Mouse (Mus musculus) cerebral cortex, adult 2 months (tissue): ENCODE results near the gene Pla2g4e.

Experiments
- WGBS: fragments of 180-500 bp; shearing (Covaris S2); methylation state at CpG from one replicate; pipeline ENCODE4 v1.1.7; 2018; 5-methylcytosine and 5-hydroxymethylcytosine counted together

The Pla2g4e gene

GRCm38 (mm10) chr2:120153586-120154360, 91.4 kb downstream of the Pla2g4e start:
- WGBS: 7% methylated on average over 38 of the region's 38 CpGs

- 87% methylated on average over 3 of the region's 3 CpGs for WGBS
Measured at GRCm38 (mm10) chr2:120150571-120150970, 94.6 kb downstream of the Pla2g4e start.

- 81% methylated on average over 7 of the region's 7 CpGs for WGBS
Measured at GRCm38 (mm10) chr2:120149634-120150033, 95.5 kb downstream of the Pla2g4e start.

- 87% methylated on average over 3 of the region's 3 CpGs for WGBS
Measured at GRCm38 (mm10) chr2:120147999-120148398, 97.1 kb downstream of the Pla2g4e start.

- 82% methylated on average over 2 of the region's 2 CpGs for WGBS
Measured at GRCm38 (mm10) chr2:120147364-120147763, 97.8 kb downstream of the Pla2g4e start.

- 80% methylated on average over 2 of the region's 2 CpGs for WGBS
Measured at GRCm38 (mm10) chr2:120146543-120146942, 98.6 kb downstream of the Pla2g4e start.

- WGBS: 97% methylated on average over 4 of the region's 4 CpGs
Measured at GRCm38 (mm10) chr2:120144390-120144789, 100.7 kb downstream of the Pla2g4e start.

- 82% methylated on average over 5 of the region's 5 CpGs for WGBS
Measured at GRCm38 (mm10) chr2:120142336-120142735, 102.8 kb downstream of the Pla2g4e start.

- 97% methylated on average over 1 of the region's 1 CpGs for WGBS
Measured at GRCm38 (mm10) chr2:120141671-120142070, 103.5 kb downstream of the Pla2g4e start.

GRCm38 (mm10) chr2:120140326-120140725, 104.8 kb downstream of the Pla2g4e start:
- 78% methylated on average over 5 of the region's 5 CpGs for WGBS

GRCm38 (mm10) chr2:120139091-120139490, 106.0 kb downstream of the Pla2g4e start:
- 87% methylated on average over 1 of the region's 1 CpGs for WGBS

- 81% methylated on average over 5 of the region's 5 CpGs for WGBS
Measured at GRCm38 (mm10) chr2:120137281-120137680, 107.9 kb downstream of the Pla2g4e start.

GRCm38 (mm10) chr2:120131881-120132280, 113.3 kb downstream of the Pla2g4e start:
- WGBS: 73% methylated on average over 1 of the region's 1 CpGs

GRCm38 (mm10) chr2:120129252-120129908, 115.8 kb downstream of the Pla2g4e start:
- 71% methylated on average over 8 of the region's 8 CpGs for WGBS

- 69% methylated on average over 1 of the region's 1 CpGs for WGBS
Measured at GRCm38 (mm10) chr2:120128611-120129051, 116.5 kb downstream of the Pla2g4e start.

- 78% methylated on average over 1 of the region's 1 CpGs for WGBS
Measured at GRCm38 (mm10) chr2:120126901-120127300, 118.2 kb downstream of the Pla2g4e start.

- WGBS: 77% methylated on average over 4 of the region's 4 CpGs
Measured at GRCm38 (mm10) chr2:120126408-120126807, 118.7 kb downstream of the Pla2g4e start.

GRCm38 (mm10) chr2:120125461-120125860, 119.7 kb downstream of the Pla2g4e start:
- WGBS: 100% methylated on average over 1 of the region's 1 CpGs

- WGBS: 76% methylated on average over 2 of the region's 2 CpGs
Measured at GRCm38 (mm10) chr2:120124946-120125345, 120.2 kb downstream of the Pla2g4e start.

GRCm38 (mm10) chr2:120124096-120124495, 121.0 kb downstream of the Pla2g4e start:
- WGBS: 48% methylated on average over 1 of the region's 1 CpGs

- 72% methylated on average over 6 of the region's 6 CpGs for WGBS
Measured at GRCm38 (mm10) chr2:120122983-120123382, 122.2 kb downstream of the Pla2g4e start.

GRCm38 (mm10) chr2:120117346-120117745, 127.8 kb downstream of the Pla2g4e start:
- WGBS: 93% methylated on average over 6 of the region's 6 CpGs
